Mouse (Mus musculus): Measurements from ENCODE around the gene Lyst. TPM values are rescaled to one million over a fixed set of nuclear protein-coding genes. Genes with fewer than 3 reads are reported as not detected.

Lyst gene
- polyA plus RNA-seq, 1 experiment: 2.4 TPM

GRCm38 (mm10) chr13:13588518-13588917 is 1.7 kb upstream of the Lyst start:
- Histone ChIP-seq H3K4me3 (ENCODE audit: insufficient read depth, low read depth, low read length) (no peak overlapping the region), H3K27ac (ENCODE audit: insufficient read depth, low read depth, low read length) (no peak overlapping the region), H3K4me1 (ENCODE audit: control insufficient read depth, insufficient read depth, low read length) (peaks cover 5% of the 10 kb centered on the region; the same call in 1 of the 2 replicates), H3K36me3 (ENCODE audit: control insufficient read depth, insufficient read depth, low read length) (no peaks in the 10 kb centered on the region), H3K27me3 (replicated peaks; ENCODE audit: control insufficient read depth, insufficient read depth, low read length) (no peaks in the 10 kb centered on the region)
- no peak for DNase-seq
- 100% methylated on average over 1 of the region's 1 CpGs for WGBS
- TF ChIP-seq CTCF (conservative IDR thresholded peaks at IDR 0.05; ENCODE audit: insufficient read depth, insufficient read length, low read depth, low read length): no peak
- no peak for TF ChIP-seq POLR2A (IDR thresholded peaks at IDR 0.05; ENCODE audit: low read depth, low read length)

- Histone ChIP-seq H3K27me3 (replicated peaks; ENCODE audit: control insufficient read depth, insufficient read depth, low read length) (no peaks in the 10 kb centered on the region), H3K4me1 (ENCODE audit: control insufficient read depth, insufficient read depth, low read length) (peaks cover 5% of the 10 kb centered on the region; the same call in 1 of the 2 replicates), H3K27ac (ENCODE audit: insufficient read depth, low read depth, low read length) (no peak overlapping the region), H3K4me3 (ENCODE audit: insufficient read depth, low read depth, low read length) (no peak overlapping the region), H3K36me3 (ENCODE audit: control insufficient read depth, insufficient read depth, low read length) (no peaks in the 10 kb centered on the region)
- DNase-seq: no peak
- TF ChIP-seq CTCF (conservative IDR thresholded peaks at IDR 0.05; ENCODE audit: insufficient read depth, insufficient read length, low read depth, low read length) (no peak), POLR2A (IDR thresholded peaks at IDR 0.05; ENCODE audit: low read depth, low read length) (no peak)
- 78% methylated on average over 2 of the region's 2 CpGs for WGBS
These were observed 1.2 kb upstream of the Lyst start for GRCm38 (mm10) chr13:13589032-13589431.

GRCm38 (mm10) chr13:13591892-13592291 is 1.7 kb downstream of the Lyst start:
- TF ChIP-seq POLR2A (IDR thresholded peaks at IDR 0.05; ENCODE audit: low read depth, low read length) (no peak), CTCF (conservative IDR thresholded peaks at IDR 0.05; ENCODE audit: insufficient read depth, insufficient read length, low read depth, low read length) (no peak)
- Histone ChIP-seq H3K27me3 (replicated peaks; ENCODE audit: control insufficient read depth, insufficient read depth, low read length) (no peaks in the 10 kb centered on the region), H3K27ac (ENCODE audit: insufficient read depth, low read depth, low read length) (no peak overlapping the region), H3K36me3 (ENCODE audit: control insufficient read depth, insufficient read depth, low read length) (no peaks in the 10 kb centered on the region), H3K4me1 (ENCODE audit: control insufficient read depth, insufficient read depth, low read length) (peaks cover 5% of the 10 kb centered on the region; the same call in 1 of the 2 replicates), H3K4me3 (ENCODE audit: insufficient read depth, low read depth, low read length) (no peak overlapping the region)
- WGBS: 57% methylated on average over 4 of the region's 4 CpGs
- peak; percentile 10 for DNase-seq

DNA sequence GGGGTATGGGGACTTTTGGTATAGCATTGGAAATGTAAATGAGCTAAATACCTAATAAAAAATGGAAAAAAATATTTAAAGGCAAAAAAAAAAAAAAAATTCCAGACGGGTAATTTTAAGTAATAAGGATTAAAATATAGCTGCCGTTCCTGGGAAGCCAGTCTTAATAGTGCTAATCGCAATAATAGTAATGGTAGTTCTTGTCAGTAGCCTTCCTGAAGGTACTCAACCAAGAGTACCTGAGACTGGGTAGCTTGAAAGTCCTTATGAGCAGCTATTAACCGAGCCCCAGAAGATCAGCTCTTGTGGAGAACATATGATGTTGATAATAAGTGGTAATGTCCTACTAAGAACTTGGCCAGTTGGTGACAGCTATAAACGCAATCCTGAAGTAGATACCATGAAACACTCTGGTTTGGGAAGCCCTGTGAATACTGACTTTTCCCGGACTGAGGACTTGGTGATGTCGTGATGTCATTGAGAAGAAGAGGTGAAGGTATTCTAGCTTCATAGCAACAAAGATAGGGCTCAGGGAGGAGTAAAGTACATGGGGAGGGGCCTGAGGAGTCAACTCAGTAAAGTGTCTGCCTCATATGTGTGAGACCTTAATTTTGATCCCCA is 6.3 kb downstream of the Lyst start:
- no peak for TF ChIP-seq POLR2A (IDR thresholded peaks at IDR 0.05; ENCODE audit: low read depth, low read length)
- TF ChIP-seq CTCF (conservative IDR thresholded peaks at IDR 0.05; ENCODE audit: insufficient read depth, insufficient read length, low read depth, low read length): no peak
- Histone ChIP-seq H3K27ac (ENCODE audit: insufficient read depth, low read depth, low read length) (no peak overlapping the region), H3K36me3 (ENCODE audit: control insufficient read depth, insufficient read depth, low read length) (no peaks in the 10 kb centered on the region), H3K27me3 (replicated peaks; ENCODE audit: control insufficient read depth, insufficient read depth, low read length) (no peaks in the 10 kb centered on the region), H3K4me3 (ENCODE audit: insufficient read depth, low read depth, low read length) (no peak overlapping the region), H3K4me1 (ENCODE audit: control insufficient read depth, insufficient read depth, low read length) (no peaks in the 10 kb centered on the region)
- WGBS: 94% methylated on average over 7 of the region's 7 CpGs
- no peak for DNase-seq

- no peak for DNase-seq
- Histone ChIP-seq H3K4me1 (ENCODE audit: control insufficient read depth, insufficient read depth, low read length) (no peaks in the 10 kb centered on the region), H3K4me3 (ENCODE audit: insufficient read depth, low read depth, low read length) (no peak overlapping the region), H3K27ac (ENCODE audit: insufficient read depth, low read depth, low read length) (no peak overlapping the region), H3K27me3 (replicated peaks; ENCODE audit: control insufficient read depth, insufficient read depth, low read length) (no peaks in the 10 kb centered on the region), H3K36me3 (ENCODE audit: control insufficient read depth, insufficient read depth, low read length) (no peaks in the 10 kb centered on the region)
- WGBS: 66% methylated on average over 2 of the region's 2 CpGs
- no peak for TF ChIP-seq CTCF (conservative IDR thresholded peaks at IDR 0.05; ENCODE audit: insufficient read depth, insufficient read length, low read depth, low read length)
- TF ChIP-seq POLR2A (IDR thresholded peaks at IDR 0.05; ENCODE audit: low read depth, low read length): no peak
These were observed 7.7 kb downstream of the Lyst start for GRCm38 (mm10) chr13:13597896-13598295.

DNA sequence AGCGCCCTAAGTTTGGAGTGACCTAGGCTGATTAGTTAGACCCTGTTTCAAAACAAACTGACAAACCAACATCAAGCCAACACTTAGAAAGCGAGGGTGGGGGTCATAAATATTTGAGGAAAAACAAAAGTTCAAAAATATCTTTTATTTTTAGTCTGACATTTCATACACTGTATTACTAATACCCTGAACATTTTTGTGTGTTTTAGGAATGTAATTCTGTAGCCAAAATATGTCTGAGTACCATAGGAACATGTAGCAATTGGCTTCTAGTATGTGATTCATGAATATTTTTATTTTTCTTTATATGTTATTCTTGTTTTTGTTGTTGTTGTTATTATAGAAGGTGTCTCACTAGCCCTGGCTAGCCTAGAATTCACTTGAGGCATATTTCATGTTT is 11.2 kb downstream of the Lyst start:
- no peak overlapping the region for H3K27ac ChIP-seq (ENCODE audit: insufficient read depth, low read depth, low read length)

DNA sequence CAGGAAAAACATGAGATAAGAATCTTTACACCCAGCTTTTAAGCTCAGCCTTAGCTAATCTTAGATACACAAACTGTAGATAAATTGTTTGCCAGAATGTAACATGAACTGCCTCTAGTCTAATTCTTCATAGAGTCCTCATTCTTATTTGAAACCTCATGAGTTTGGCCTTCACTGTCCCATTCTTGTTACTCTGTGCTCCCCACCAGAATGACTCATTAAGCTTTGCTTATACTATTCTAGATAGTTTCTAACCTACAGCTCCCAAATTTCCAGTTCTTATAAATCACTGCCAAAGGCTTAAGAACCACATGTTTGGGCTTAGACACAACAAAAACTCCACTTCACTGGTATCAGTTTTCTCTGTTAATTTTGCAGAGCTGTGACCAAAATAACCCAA is 16.0 kb downstream of the Lyst start:
- no peak overlapping the region for H3K27ac ChIP-seq (ENCODE audit: insufficient read depth, low read depth, low read length)
- no peaks in the 10 kb centered on the region for H3K4me1 ChIP-seq (ENCODE audit: control insufficient read depth, insufficient read depth, low read length)
- no peak for DNase-seq

More for the DNA sequence above, 11.2 kb downstream of the Lyst start:
- H3K4me3 ChIP-seq (ENCODE audit: insufficient read depth, low read depth, low read length): no peak overlapping the region
- TF ChIP-seq CTCF (conservative IDR thresholded peaks at IDR 0.05; ENCODE audit: insufficient read depth, insufficient read length, low read depth, low read length): no peak
- TF ChIP-seq POLR2A (IDR thresholded peaks at IDR 0.05; ENCODE audit: low read depth, low read length): no peak
- no peaks in the 10 kb centered on the region for H3K4me1 ChIP-seq (ENCODE audit: control insufficient read depth, insufficient read depth, low read length)
- 84% methylated on average over 2 of the region's 2 CpGs for WGBS
- no peak for DNase-seq
- H3K36me3 ChIP-seq (ENCODE audit: control insufficient read depth, insufficient read depth, low read length): no peaks in the 10 kb centered on the region
- no peaks in the 10 kb centered on the region for H3K27me3 ChIP-seq (replicated peaks; ENCODE audit: control insufficient read depth, insufficient read depth, low read length)

More for the DNA sequence above, 16.0 kb downstream of the Lyst start:
- H3K27me3 ChIP-seq (replicated peaks; ENCODE audit: control insufficient read depth, insufficient read depth, low read length): no peaks in the 10 kb centered on the region
- TF ChIP-seq CTCF (conservative IDR thresholded peaks at IDR 0.05; ENCODE audit: insufficient read depth, insufficient read length, low read depth, low read length) (no peak), POLR2A (IDR thresholded peaks at IDR 0.05; ENCODE audit: low read depth, low read length) (no peak)
- H3K4me3 ChIP-seq (ENCODE audit: insufficient read depth, low read depth, low read length): no peak overlapping the region
- no peaks in the 10 kb centered on the region for H3K36me3 ChIP-seq (ENCODE audit: control insufficient read depth, insufficient read depth, low read length)

Data from kidney, adult 2 months (tissue).